Mouse (Mus musculus): ENCODE measurements at regions not wholly inside any gene's neighbourhood (a gene's known extent, or its start where the extent isn't known, plus 50 kb on each side); places are given as distances from the start of the nearest gene placed in this dataset.

DNA sequence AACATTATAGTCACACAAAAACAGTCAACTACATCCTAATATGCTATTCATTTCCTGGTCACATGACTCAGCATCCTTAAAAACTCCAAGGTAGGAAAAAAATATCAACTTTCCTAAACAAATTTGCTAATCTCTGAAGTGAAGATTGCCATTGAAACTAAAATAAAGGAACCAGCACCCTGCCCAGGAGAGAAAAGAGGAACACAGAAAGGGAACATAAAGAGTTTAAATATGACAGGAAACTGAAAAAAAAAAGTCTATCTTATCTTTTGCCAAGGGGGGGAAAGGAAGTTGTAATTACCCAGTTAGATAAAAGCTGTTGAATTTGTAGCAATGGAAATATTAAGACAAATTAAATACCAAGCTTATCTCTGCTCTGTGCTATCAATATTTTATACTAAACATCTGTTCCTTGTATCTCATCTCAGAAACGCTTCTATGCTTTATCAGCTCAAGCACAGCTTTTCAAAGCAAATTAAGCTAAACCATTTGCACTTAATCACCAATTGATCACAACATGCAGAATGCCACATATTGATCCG, 888.1 kb upstream of the Tenm2 start:
- no peaks in the 10 kb centered on the region for H3K36me3 ChIP-seq
- H3K9me3 ChIP-seq, result no peaks in the 10 kb centered on the region
- H3K9ac ChIP-seq, result no peak overlapping the region
- no peak overlapping the region for H3K27ac ChIP-seq
- 47% methylated on average over 2 of the region's 2 CpGs for WGBS
- H3K4me2 ChIP-seq, result no peak overlapping the region
- ATAC-seq (ENCODE audit: borderline replicate concordance, extremely low read depth, low FRiP score, low TSS enrichment), result no peak
- H3K4me3 ChIP-seq, result no peak overlapping the region
- H3K4me1 ChIP-seq, result 0 out of 2 replicates have a peak, but pooled peaks cover 3% of the 10 kb centered on the region
- no peaks in the 10 kb centered on the region for H3K27me3 ChIP-seq

DNA sequence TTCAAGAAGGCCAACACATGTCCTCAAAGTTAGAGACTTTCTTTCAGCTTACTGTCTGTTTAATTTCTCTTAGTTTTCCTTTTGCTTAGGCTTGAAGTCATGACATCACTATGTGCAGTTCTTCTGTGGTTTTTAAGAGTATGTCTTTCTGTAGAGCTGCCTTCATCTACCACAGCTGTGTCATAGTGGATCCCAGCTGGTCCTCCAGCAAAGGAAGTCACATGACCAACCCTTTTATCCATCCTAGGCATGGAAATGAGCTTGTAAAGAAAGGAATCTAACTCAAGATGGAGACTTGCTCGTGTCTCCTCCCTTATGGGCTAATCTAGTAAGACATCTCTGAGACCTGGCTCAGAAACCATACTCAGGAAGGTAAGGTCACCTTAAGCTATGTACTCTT, 886.7 kb upstream of the Tenm2 start:
- 0 out of 2 replicates have a peak, but pooled peaks cover 3% of the 10 kb centered on the region for H3K4me1 ChIP-seq
- H3K4me3 ChIP-seq, result no peak overlapping the region
- H3K9me3 ChIP-seq, result no peaks in the 10 kb centered on the region
- H3K27me3 ChIP-seq, result no peaks in the 10 kb centered on the region
- H3K9ac ChIP-seq, result no peak overlapping the region
- WGBS, result 46% methylated on average over 1 of the region's 1 CpGs
- H3K27ac ChIP-seq, result no peak overlapping the region
- peak; percentile 70; the same call in 1 of the 2 replicates for ATAC-seq (ENCODE audit: borderline replicate concordance, extremely low read depth, low FRiP score, low TSS enrichment)
- no peak overlapping the region for H3K4me2 ChIP-seq
- no peaks in the 10 kb centered on the region for H3K36me3 ChIP-seq

DNA sequence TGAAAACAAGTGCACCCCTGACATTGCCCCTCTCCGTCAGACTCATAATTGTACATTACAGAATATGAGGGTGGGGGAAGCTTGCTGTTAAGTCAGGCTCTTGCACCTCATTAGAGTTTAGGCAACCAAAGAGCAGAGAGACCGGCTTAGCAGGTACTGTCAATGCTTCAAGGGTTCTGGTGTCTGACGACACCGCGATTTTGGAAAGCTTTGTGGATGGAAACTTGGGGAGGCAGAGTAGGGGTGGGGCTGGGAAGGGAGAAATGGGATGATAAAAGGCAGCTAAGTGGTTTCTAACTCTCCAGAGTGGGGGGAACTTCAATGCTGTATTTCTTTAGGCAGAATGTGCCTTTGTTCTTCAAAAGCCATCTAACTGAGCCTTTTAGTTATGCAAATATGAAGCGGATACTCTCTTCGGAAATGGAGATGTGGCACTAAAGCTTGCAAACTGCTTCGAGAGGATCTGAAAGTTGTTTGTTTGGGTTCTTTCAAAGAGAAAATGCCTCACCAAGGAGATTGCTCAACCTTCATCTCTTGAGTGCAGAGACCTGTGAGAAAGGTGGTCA, 885.4 kb upstream of the Tenm2 start:
- H3K4me2 ChIP-seq, result no peak overlapping the region
- WGBS, result 25% methylated on average over 8 of the region's 8 CpGs
- H3K9me3 ChIP-seq, result no peaks in the 10 kb centered on the region
- H3K27me3 ChIP-seq, result no peaks in the 10 kb centered on the region
- H3K9ac ChIP-seq, result no peak overlapping the region
- no peak overlapping the region for H3K4me3 ChIP-seq
- ATAC-seq (ENCODE audit: borderline replicate concordance, extremely low read depth, low FRiP score, low TSS enrichment), result no peak
- H3K4me1 ChIP-seq, result 0 out of 2 replicates have a peak, but pooled peaks cover 3% of the 10 kb centered on the region
- no peak overlapping the region for H3K27ac ChIP-seq
- H3K36me3 ChIP-seq, result no peaks in the 10 kb centered on the region

DNA sequence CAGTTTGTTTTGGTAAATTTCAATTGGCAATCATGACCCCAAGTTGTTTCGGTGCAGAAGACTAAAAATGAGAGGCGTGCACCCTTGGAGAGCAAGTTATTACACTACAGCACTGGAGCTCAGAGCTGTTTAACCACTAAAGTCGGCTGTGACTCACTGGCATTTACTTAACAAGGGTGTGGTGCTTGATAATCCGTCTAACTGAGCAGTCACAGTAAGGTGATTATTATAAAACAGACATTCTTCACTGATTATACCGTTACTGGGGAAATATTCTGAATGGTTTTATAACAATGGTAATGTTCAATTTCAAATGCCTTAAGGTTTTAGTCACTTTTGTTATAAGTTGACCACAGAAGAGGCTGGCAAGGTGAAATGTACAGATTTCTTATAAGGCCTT, 882.0 kb upstream of the Tenm2 start:
- WGBS, result 54% methylated on average over 5 of the region's 5 CpGs
- no peak for ATAC-seq (ENCODE audit: borderline replicate concordance, extremely low read depth, low FRiP score, low TSS enrichment)
- no peaks in the 10 kb centered on the region for H3K36me3 ChIP-seq

GRCm38 (mm10) chr11:38092202-38092601, 856.4 kb upstream of the Tenm2 start:
- no peak overlapping the region for H3K9ac ChIP-seq
- no peak overlapping the region for H3K4me2 ChIP-seq
- H3K4me1 ChIP-seq, result no peaks in the 10 kb centered on the region
- ATAC-seq (ENCODE audit: borderline replicate concordance, extremely low read depth, low FRiP score, low TSS enrichment), result no peak
- no peak overlapping the region for H3K4me3 ChIP-seq
- 88% methylated on average over 2 of the region's 2 CpGs for WGBS
- no peak overlapping the region for H3K27ac ChIP-seq
- no peaks in the 10 kb centered on the region for H3K36me3 ChIP-seq
- H3K27me3 ChIP-seq, result no peaks in the 10 kb centered on the region
- no peaks in the 10 kb centered on the region for H3K9me3 ChIP-seq

More for the DNA sequence above, 882.0 kb upstream of the Tenm2 start:
- 0 out of 2 replicates have a peak, but pooled peaks cover 3% of the 10 kb centered on the region for H3K4me1 ChIP-seq
- no peak overlapping the region for H3K9ac ChIP-seq
- no peak overlapping the region for H3K4me2 ChIP-seq
- H3K27me3 ChIP-seq, result no peaks in the 10 kb centered on the region
- no peak overlapping the region for H3K4me3 ChIP-seq
- no peak overlapping the region for H3K27ac ChIP-seq
- H3K9me3 ChIP-seq, result no peaks in the 10 kb centered on the region

DNA sequence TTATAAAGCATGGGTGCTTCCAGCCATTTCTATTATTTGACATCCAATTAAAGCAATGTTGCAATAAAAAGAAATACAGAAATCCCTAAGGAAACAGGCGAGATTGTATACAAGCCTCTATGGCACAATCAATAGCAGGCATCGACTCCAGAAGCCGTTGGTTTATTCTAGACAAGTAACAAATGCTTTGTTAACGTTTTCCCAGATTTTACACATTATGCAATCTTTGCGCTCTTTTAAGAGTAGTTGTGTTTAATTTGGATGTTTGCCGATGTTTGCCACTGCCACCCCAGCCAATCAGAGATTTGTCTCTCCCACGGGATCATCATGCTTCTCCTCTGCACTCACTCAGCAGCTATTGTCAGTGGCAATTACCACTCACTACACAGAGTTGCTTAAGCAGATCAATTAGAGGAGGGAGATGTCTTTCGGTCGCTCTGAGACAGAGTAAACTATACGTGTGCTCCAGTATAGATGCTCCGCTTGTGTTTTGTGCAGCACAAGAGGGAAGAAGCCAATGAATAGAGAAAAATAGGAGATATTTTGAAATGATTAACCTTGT, 839.5 kb upstream of the Tenm2 start:
- Histone ChIP-seq H3K27me3 (no peaks in the 10 kb centered on the region), H3K9ac (no peak overlapping the region), H3K4me2 (no peak overlapping the region), H3K4me3 (no peak overlapping the region), H3K9me3 (no peaks in the 10 kb centered on the region), H3K36me3 (no peaks in the 10 kb centered on the region), H3K27ac (no peak overlapping the region), H3K4me1 (no peaks in the 10 kb centered on the region)
- 54% methylated on average over 11 of the region's 11 CpGs for WGBS
- ATAC-seq (ENCODE audit: borderline replicate concordance, extremely low read depth, low FRiP score, low TSS enrichment), result no peak

GRCm38 (mm10) chr11:38069635-38070034, 833.9 kb upstream of the Tenm2 start:
- no peaks in the 10 kb centered on the region for H3K9me3 ChIP-seq
- H3K36me3 ChIP-seq, result no peaks in the 10 kb centered on the region
- ATAC-seq (ENCODE audit: borderline replicate concordance, extremely low read depth, low FRiP score, low TSS enrichment), result no peak
- no peaks in the 10 kb centered on the region for H3K4me1 ChIP-seq
- no peaks in the 10 kb centered on the region for H3K27me3 ChIP-seq
- H3K4me3 ChIP-seq, result no peak overlapping the region
- H3K27ac ChIP-seq, result no peak overlapping the region
- 46% methylated on average over 4 of the region's 4 CpGs for WGBS
- no peak overlapping the region for H3K4me2 ChIP-seq
- no peak overlapping the region for H3K9ac ChIP-seq

GRCm38 (mm10) chr11:38067682-38068081, 831.9 kb upstream of the Tenm2 start:
- no peak for ATAC-seq (ENCODE audit: borderline replicate concordance, extremely low read depth, low FRiP score, low TSS enrichment)

DNA sequence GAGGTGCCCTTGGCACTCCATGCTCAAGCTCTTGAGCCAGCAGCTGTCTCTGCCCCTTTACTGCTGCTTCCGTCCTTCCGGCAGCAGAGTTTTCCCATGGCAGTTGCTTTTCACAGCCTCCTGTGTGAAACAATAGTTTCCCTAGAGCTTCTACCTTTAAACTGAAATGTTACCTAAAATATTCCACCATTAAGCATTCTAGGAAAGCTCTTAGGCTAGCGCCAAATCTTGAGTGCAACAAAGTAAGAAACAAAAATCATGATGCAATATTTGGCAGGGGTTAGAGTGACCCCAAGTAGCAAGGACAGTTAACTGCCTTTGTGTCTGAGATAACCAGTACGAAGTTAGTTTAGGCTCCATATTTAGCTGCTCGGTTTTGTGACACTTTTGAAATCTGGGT, 830.3 kb upstream of the Tenm2 start:
- H3K9ac ChIP-seq, result no peak overlapping the region
- no peak overlapping the region for H3K4me3 ChIP-seq
- H3K4me2 ChIP-seq, result no peak overlapping the region
- no peaks in the 10 kb centered on the region for H3K4me1 ChIP-seq
- no peaks in the 10 kb centered on the region for H3K9me3 ChIP-seq
- WGBS, result 73% methylated on average over 5 of the region's 5 CpGs
- no peak for ATAC-seq (ENCODE audit: borderline replicate concordance, extremely low read depth, low FRiP score, low TSS enrichment)
- H3K36me3 ChIP-seq, result no peaks in the 10 kb centered on the region
- no peak overlapping the region for H3K27ac ChIP-seq
- H3K27me3 ChIP-seq, result no peaks in the 10 kb centered on the region

More at GRCm38 (mm10) chr11:38067682-38068081, 831.9 kb upstream of the Tenm2 start:
- H3K4me1 ChIP-seq, result no peaks in the 10 kb centered on the region
- no peaks in the 10 kb centered on the region for H3K36me3 ChIP-seq
- no peak overlapping the region for H3K27ac ChIP-seq
- no peak overlapping the region for H3K4me3 ChIP-seq
- no peak overlapping the region for H3K4me2 ChIP-seq
- H3K9ac ChIP-seq, result no peak overlapping the region
- no peaks in the 10 kb centered on the region for H3K27me3 ChIP-seq
- no peaks in the 10 kb centered on the region for H3K9me3 ChIP-seq
- 58% methylated on average over 1 of the region's 1 CpGs for WGBS

GRCm38 (mm10) chr11:38060105-38060504, 824.3 kb upstream of the Tenm2 start:
- H3K27me3 ChIP-seq, result no peaks in the 10 kb centered on the region
- H3K9ac ChIP-seq, result no peak overlapping the region
- ATAC-seq (ENCODE audit: borderline replicate concordance, extremely low read depth, low FRiP score, low TSS enrichment), result no peak
- H3K36me3 ChIP-seq, result no peaks in the 10 kb centered on the region
- H3K4me3 ChIP-seq, result no peak overlapping the region
- no peak overlapping the region for H3K27ac ChIP-seq
- H3K4me2 ChIP-seq, result no peak overlapping the region
- no peaks in the 10 kb centered on the region for H3K4me1 ChIP-seq
- no peaks in the 10 kb centered on the region for H3K9me3 ChIP-seq
- WGBS, result 47% methylated on average over 2 of the region's 2 CpGs

- Histone ChIP-seq H3K4me3 (no peak overlapping the region), H3K4me1 (no peaks in the 10 kb centered on the region), H3K27me3 (no peaks in the 10 kb centered on the region), H3K4me2 (no peak overlapping the region), H3K9me3 (no peaks in the 10 kb centered on the region), H3K9ac (no peak overlapping the region), H3K27ac (no peak overlapping the region), H3K36me3 (no peaks in the 10 kb centered on the region)
- 46% methylated on average over 2 of the region's 2 CpGs for WGBS
- no peak for ATAC-seq (ENCODE audit: borderline replicate concordance, extremely low read depth, low FRiP score, low TSS enrichment)
Measured at GRCm38 (mm10) chr11:38058896-38059295, 823.1 kb upstream of the Tenm2 start.

DNA sequence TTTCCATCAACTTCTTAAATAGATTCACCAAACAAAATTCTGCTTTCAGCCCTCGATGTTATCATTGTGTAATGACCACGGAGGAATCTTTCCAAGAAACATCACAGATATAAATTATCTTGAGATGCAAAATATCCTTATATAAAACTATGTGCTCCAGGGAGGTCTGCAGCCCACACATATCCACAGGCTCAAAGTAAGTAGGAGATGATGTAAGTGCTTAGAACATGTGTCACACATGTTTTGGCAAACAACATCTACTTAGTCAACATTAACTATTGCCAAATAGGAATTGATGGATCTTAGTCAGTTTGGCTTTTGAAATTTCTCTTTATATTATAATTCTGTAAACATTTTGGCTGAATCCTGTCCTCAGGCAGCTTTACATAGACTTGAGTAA, 800.8 kb upstream of the Tenm2 start:
- Histone ChIP-seq H3K4me1 (no peaks in the 10 kb centered on the region), H3K27me3 (no peaks in the 10 kb centered on the region), H3K36me3 (no peaks in the 10 kb centered on the region), H3K4me3 (no peak overlapping the region), H3K9ac (no peak overlapping the region), H3K27ac (no peak overlapping the region), H3K9me3 (no peaks in the 10 kb centered on the region), H3K4me2 (no peak overlapping the region)
- WGBS, result 36% methylated on average over 2 of the region's 2 CpGs
- ATAC-seq (ENCODE audit: borderline replicate concordance, extremely low read depth, low FRiP score, low TSS enrichment), result peak; percentile 94; the same call in 1 of the 2 replicates
